Mouse (Mus musculus) CD8-positive naive resting alpha-beta T cell, adult 57 days (primary cell): ENCODE measurements around the gene Chst13. TPM values are rescaled to one million over a fixed set of nuclear protein-coding genes. Genes with fewer than 3 reads are reported as not detected.

Experiments
- total RNA-seq: library from RNA; stranded (reverse); gene quantifications from one replicate; pipeline ENCODE4 v1.2.4, GENCODE M21; 2023

Gene Chst13
- not detected for total RNA-seq

DNA sequence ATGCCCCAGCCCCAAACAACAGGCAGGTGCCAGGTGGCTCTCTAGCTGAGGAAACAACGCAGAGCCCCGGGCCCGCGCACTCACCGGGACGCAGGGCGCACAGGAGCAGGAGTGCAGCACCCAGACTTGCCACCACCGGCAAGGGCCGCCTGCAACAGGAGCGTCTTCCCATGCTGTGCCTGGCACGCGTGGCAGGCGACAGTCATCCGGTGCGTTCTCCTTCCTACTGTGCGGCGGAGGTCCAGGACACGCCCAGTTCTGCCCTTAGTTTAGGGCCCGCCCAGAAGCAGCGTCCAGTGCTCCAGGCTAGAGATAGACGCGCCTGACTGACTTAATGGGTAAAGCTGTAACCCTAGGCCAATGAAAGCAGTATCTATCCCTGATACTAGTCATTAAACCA lies at the start of gene Chst13:
TSS of gene Chst13 (minus strand) at position 195 of the 400 bp plus-strand sequence.

DNA sequence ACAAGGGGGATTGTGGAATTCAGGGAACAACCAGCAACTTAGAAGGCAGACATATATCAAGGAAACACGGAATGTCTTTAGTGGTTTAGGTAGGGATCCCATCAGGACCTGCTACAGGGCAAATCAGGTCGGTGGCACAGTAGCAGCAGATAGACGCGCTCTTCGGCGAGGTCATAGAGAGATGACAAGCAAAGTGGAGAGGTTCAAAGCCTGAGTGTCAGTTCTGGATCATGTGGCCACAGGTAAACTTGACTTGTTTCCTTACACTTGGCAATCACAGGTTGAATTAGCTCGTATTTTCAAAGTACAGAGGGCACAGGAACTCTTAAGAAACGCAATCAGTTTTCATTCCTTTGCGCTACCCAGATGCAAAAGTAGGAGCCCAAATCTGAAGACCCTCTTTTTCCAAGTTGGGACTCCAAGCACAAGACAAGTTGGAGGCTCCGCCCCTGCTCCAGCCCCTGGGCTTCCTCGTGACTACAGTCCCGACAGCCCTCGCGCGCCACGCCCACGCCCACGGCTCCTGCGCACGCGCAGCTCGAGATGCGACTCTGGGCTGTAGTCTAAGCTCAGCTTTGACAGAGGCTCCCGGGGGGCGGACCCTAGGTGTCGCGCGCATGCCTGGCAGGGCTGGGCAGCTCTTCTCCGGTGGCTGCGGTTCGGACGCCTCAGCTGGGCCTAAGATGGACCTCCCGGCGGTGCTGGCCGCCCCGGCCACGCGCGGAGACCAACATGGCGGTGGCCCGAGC lies 44.2 kb upstream of the Chst13 start, which contains the start of gene Zxdc:
TSS of gene Zxdc (plus strand) at position 517 of the 749 bp plus-strand sequence.

DNA sequence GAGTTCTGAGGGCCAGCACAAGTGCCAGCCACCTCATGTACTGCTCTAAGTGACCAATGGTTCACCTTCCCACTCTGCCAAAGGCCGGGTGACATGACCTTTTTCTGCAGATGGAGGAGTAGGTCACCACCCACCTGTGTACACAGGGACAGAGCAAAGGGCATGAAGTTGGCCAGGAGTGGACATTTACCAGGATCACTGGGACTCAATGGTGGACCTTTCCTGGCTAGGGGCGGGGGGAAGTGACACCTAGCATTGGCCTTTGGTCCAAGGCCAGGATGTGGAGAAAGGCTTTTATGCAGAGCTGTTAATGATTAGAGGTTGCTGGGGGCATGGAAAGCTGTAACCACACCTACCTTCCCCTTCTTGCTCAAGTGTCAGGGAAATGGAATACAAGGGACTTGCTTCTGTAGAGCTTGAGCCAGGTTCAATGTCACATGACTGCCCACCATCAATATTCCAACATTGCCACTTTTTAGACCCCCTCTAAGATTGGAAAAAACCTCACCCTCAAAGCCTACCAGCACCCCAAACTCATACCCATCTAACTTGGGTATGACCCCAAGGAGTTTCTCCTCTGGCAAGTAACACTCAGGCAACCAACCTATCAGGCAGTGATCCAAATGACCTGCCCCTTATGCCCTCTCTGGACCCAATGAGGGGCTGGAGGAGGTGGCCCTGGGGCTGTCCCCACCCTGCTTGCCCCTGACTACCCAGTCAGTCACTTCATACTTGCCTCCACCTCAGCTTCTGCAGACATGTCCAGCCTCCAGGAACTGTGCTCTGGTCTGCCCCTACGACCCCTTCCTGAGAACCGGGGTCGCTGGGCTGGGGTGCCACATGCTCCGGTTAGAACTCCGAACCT lies 7.8 kb upstream of the Chst13 start, which contains the start of gene Uroc1:
TSS of gene Uroc1 (plus strand) at position 724 of the 865 bp plus-strand sequence.

DNA sequence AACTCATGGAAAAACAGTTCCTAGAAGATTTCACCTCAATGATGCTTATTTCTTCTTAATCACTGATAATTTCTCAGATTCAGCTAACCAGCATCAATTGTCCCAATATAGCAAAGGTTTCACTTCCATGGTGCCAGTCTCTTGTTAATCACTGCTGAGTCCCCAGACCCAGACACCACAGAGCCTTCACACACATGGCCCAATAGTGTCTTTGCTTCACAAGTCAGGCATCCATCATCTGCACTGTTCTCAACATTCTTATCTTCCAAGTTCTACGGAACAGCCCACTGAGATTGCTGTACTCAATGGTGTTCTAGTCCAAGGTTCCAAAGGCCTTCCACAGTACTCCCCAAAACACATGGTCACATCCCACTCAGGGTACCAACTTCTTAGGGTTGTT lies 24.1 kb downstream of the Chst13 start, which contains the start of gene BC048671:
TSS of gene BC048671 (plus strand) at position 301 of the 400 bp plus-strand sequence.

Other genes with a start within 250 kb of the Chst13 start
- not detected for gene Vmn1r49, start 246.7 kb downstream of the Chst13 start, total RNA-seq
- gene Vmn1r50, start 223.8 kb downstream of the Chst13 start, total RNA-seq = not detected
- not detected for gene Vmn1r51, start 202.6 kb downstream of the Chst13 start, total RNA-seq
- gene Vmn1r52, start 150.4 kb downstream of the Chst13 start, total RNA-seq = not detected
- not detected for gene V1ra8, start 122.4 kb downstream of the Chst13 start, total RNA-seq
- not detected for gene Vmn1r53, start 100.7 kb downstream of the Chst13 start, total RNA-seq
- gene Vmn1r54, start 78.9 kb downstream of the Chst13 start, total RNA-seq = not detected
- not detected for gene BC048671, start 24.0 kb downstream of the Chst13 start, total RNA-seq
- not detected for gene Uroc1, start 8.1 kb upstream of the Chst13 start, total RNA-seq
- gene Zxdc, start 44.3 kb upstream of the Chst13 start, total RNA-seq = 32.3 TPM
- not detected for gene Cfap100, start 103.6 kb upstream of the Chst13 start, total RNA-seq
- not detected for gene Klf15, start 137.4 kb upstream of the Chst13 start, total RNA-seq
- not detected for gene Aldh1l1, start 161.2 kb upstream of the Chst13 start, total RNA-seq